Mouse (Mus musculus): Measurements from ENCODE around the gene Ephb1.

DNA sequence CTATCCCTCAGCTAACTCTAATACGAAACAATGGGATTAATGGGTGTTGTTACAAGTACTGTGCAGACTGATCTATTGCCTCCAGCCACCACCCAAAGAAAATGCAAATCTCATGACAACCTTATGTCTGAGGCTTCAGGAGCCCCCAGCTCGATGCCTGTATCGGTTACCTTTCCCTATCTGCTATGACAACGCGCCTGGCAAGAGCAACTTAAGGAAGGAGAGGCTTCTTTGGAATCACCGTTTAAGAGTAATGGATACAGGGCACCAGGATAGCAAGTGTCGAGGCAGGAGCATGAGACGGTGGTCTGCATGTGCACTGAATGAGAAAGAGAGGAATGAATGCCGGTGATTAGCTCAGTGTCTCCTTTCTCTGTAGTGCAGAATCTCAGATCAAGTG is 32.3 kb upstream of the Ephb1 start:
- no peak for TF ChIP-seq POLR2A (IDR thresholded peaks at IDR 0.05; ENCODE audit: control insufficient read depth, low read depth, low read length)
- TF ChIP-seq CTCF (IDR thresholded peaks at IDR 0.05; ENCODE audit: control insufficient read depth, insufficient read depth, insufficient replicate concordance, low read depth, low read length) = no peak
